In the genomic region with DNA sequence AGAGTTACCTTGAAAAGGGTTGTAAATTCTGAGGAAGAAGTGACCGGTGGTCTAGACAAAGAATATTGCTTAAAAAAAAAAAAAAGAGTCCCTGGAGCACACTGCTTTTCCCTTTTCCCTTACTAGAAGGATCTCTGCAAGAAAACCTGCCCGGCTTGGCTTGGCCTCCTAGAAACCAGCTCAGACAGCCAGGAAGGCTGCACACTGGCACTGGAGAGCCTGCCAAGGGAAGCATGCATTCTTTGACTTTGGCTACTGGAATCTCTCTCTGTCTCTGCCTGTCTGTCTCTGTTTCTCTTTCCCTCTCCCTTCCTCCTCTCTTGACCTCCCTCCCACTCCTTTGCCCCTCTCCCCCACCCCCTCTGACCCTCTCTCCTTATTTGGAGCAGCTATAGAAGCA, we compare ENCODE assay signal across 17 mouse cellular contexts.
A peak's percentile ranks its signal among the peaks of the same experiment; 100 is the strongest.
DNase-seq lines count a peak whose midpoint lies in the region; ATAC-seq and TF ChIP-seq lines count a peak whose summit lies in the region.
"Had no signal": no experiment of that assay in that cellular context is flagged by ENCODE, and none has a peak within 500 bp of the region (broad histone marks: within the 10 kb centered on the region; RNA-seq: fewer than 3 reads in every experiment).

No protein-coding gene starts in this region.

- no peaks in the 10 kb centered on the region for H3K27me3 ChIP-seq in hindbrain, postnatal 0 days (ENCODE audit: insufficient read depth, low read length)
- H3K27me3 ChIP-seq in hindbrain, embryonic 13.5 days: no peaks in the 10 kb centered on the region
- H3K27me3 ChIP-seq in midbrain, postnatal 0 days (ENCODE audit: insufficient read depth, low read length): no peaks in the 10 kb centered on the region
- H3K27me3 ChIP-seq in midbrain, embryonic 13.5 days: no peaks in the 10 kb centered on the region
- H3K27me3 ChIP-seq: embryonic facial prominence, embryonic 12.5 days; forebrain, embryonic 12.5 days; heart, embryonic 15.5 days; hindbrain, embryonic 15.5 days had no signal

- H3K4me3 ChIP-seq in hindbrain, postnatal 0 days (ENCODE audit: low read length): no peak overlapping the region
- H3K4me3 ChIP-seq in hindbrain, embryonic 13.5 days: no peak overlapping the region
- no peak overlapping the region for H3K4me3 ChIP-seq in midbrain, postnatal 0 days (ENCODE audit: low read depth, low read length)
- no peak overlapping the region for H3K4me3 ChIP-seq in midbrain, embryonic 13.5 days (replicated peaks)
- H3K4me3 ChIP-seq: embryonic facial prominence, embryonic 12.5 days; forebrain, embryonic 12.5 days; heart, embryonic 15.5 days; hindbrain, embryonic 15.5 days had no signal

- peak; percentile 46 to 56 for DNase-seq in cerebellum, postnatal 14 days
- DNase-seq in cerebellum, adult 11-12 months: no peak
- DNase-seq in hindbrain, postnatal 0 days (ENCODE audit: low spot score): peak; percentile 41
- peak; percentile 44 for DNase-seq in midbrain, postnatal 0 days (ENCODE audit: low spot score)
- DNase-seq: adrenal gland, postnatal 14 days; cerebellum, adult 18-20 months; gastrocnemius, postnatal 36 days; heart, adult 11 months; kidney, adult 11 months had no signal

- no peak for ATAC-seq in hindbrain, postnatal 0 days
- no peak for ATAC-seq in hindbrain, embryonic 13.5 days (ENCODE audit: low FRiP score)
- ATAC-seq in midbrain, postnatal 0 days (ENCODE audit: low FRiP score): no peak
- no peak for ATAC-seq in midbrain, embryonic 13.5 days
- ATAC-seq in frontal cortex, adult (ENCODE audit: low TSS enrichment): no peak

- H3K4me1 ChIP-seq in hindbrain, postnatal 0 days (ENCODE audit: insufficient read depth, low read length): no peaks in the 10 kb centered on the region
- H3K4me1 ChIP-seq in hindbrain, embryonic 13.5 days (replicated peaks): no peaks in the 10 kb centered on the region
- H3K4me1 ChIP-seq in midbrain, postnatal 0 days (ENCODE audit: insufficient read depth, low read length): no peaks in the 10 kb centered on the region
- H3K4me1 ChIP-seq in midbrain, embryonic 13.5 days (replicated peaks): no peaks in the 10 kb centered on the region
- H3K4me1 ChIP-seq: forebrain, embryonic 12.5 days; hindbrain, embryonic 15.5 days had no signal

- no peak overlapping the region for H3K9ac ChIP-seq in hindbrain, postnatal 0 days (replicated peaks; ENCODE audit: low read length)
- H3K9ac ChIP-seq in hindbrain, embryonic 13.5 days: no peak overlapping the region
- no peak overlapping the region for H3K9ac ChIP-seq in midbrain, postnatal 0 days (replicated peaks; ENCODE audit: low read length, poor library complexity, severe bottlenecking)
- no peak overlapping the region for H3K9ac ChIP-seq in midbrain, embryonic 13.5 days (replicated peaks)
- H3K9ac ChIP-seq: embryonic facial prominence, embryonic 12.5 days; forebrain, embryonic 12.5 days; heart, embryonic 15.5 days; hindbrain, embryonic 15.5 days had no signal

- no peak overlapping the region for H3K4me2 ChIP-seq in hindbrain, postnatal 0 days (ENCODE audit: low read depth, low read length)
- no peak overlapping the region for H3K4me2 ChIP-seq in hindbrain, embryonic 13.5 days
- no peak overlapping the region for H3K4me2 ChIP-seq in midbrain, postnatal 0 days (ENCODE audit: low read depth, low read length, poor library complexity, severe bottlenecking)
- no peak overlapping the region for H3K4me2 ChIP-seq in midbrain, embryonic 13.5 days (replicated peaks)
- H3K4me2 ChIP-seq: embryonic facial prominence, embryonic 12.5 days; forebrain, embryonic 12.5 days; heart, embryonic 11.5 days; heart, embryonic 15.5 days; hindbrain, embryonic 15.5 days had no signal

- no peak for TF ChIP-seq CTCF in hindbrain, postnatal 0 days (IDR thresholded peaks at IDR 0.05; ENCODE audit: low read depth)
- no peak for TF ChIP-seq CTCF in midbrain, postnatal 0 days (IDR thresholded peaks at IDR 0.05)

- no peaks in the 10 kb centered on the region for H3K9me3 ChIP-seq in hindbrain, postnatal 0 days (ENCODE audit: low read length)
- no peaks in the 10 kb centered on the region for H3K9me3 ChIP-seq in hindbrain, embryonic 13.5 days
- H3K9me3 ChIP-seq in midbrain, postnatal 0 days (ENCODE audit: low read length): no peaks in the 10 kb centered on the region
- no peaks in the 10 kb centered on the region for H3K9me3 ChIP-seq in midbrain, embryonic 13.5 days
- H3K9me3 ChIP-seq: embryonic facial prominence, embryonic 12.5 days; forebrain, embryonic 12.5 days; heart, embryonic 15.5 days; hindbrain, embryonic 15.5 days had no signal

- WGBS in hindbrain, postnatal 0 days: 40% methylated on average over 2 of the region's 2 CpGs
- WGBS in hindbrain, embryonic 13.5 days: 65% methylated on average over 2 of the region's 2 CpGs
- 88% methylated on average over 2 of the region's 2 CpGs for WGBS in midbrain, postnatal 0 days
- 87% methylated on average over 2 of the region's 2 CpGs for WGBS in midbrain, embryonic 13.5 days

- no peaks in the 10 kb centered on the region for H3K36me3 ChIP-seq in hindbrain, postnatal 0 days (ENCODE audit: insufficient read depth, low read length)
- no peaks in the 10 kb centered on the region for H3K36me3 ChIP-seq in hindbrain, embryonic 13.5 days
- no peaks in the 10 kb centered on the region for H3K36me3 ChIP-seq in midbrain, postnatal 0 days (ENCODE audit: insufficient read depth, low read length)
- H3K36me3 ChIP-seq in midbrain, embryonic 13.5 days: no peaks in the 10 kb centered on the region
- H3K36me3 ChIP-seq: embryonic facial prominence, embryonic 12.5 days; forebrain, embryonic 12.5 days; heart, embryonic 15.5 days; hindbrain, embryonic 15.5 days had no signal

- H3K27ac ChIP-seq in hindbrain, postnatal 0 days: peak overlapping the region; percentile 9; the same call in 1 of the 2 replicates
- no peak overlapping the region for H3K27ac ChIP-seq in hindbrain, embryonic 13.5 days
- H3K27ac ChIP-seq in midbrain, postnatal 0 days (ENCODE audit: low read depth, low read length): no peak overlapping the region
- H3K27ac ChIP-seq in midbrain, embryonic 13.5 days: no peak overlapping the region
- H3K27ac ChIP-seq: embryonic facial prominence, embryonic 12.5 days; forebrain, embryonic 12.5 days; heart, embryonic 15.5 days; hindbrain, embryonic 15.5 days had no signal
